Mouse (Mus musculus): ENCODE measurements around the gene Gm4792.

Gene Gm4792

DNA sequence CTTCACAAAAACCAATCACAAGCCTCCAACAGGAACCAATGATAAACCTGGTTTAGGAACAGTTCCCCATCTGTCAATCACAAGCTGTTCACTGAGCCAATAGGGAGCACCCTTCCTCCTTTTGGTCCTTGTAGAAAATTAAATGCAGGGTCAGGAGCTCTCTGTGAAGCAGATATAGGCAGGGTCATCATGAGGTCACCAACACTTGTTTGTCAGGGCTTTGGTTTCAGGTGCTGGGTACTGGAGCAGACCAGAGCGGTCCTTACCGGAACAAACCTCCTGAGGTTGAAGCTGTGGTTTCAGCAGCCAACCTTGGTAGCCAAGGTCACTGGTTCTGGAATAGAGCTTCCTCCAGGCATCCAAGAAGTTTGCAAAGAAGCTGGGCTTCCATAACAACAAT, 798 bp upstream of the Gm4792 start:
- DNase-seq = no peak

GRCm38 (mm10) chr10:94295923-94296605, 2.4 kb downstream of the Gm4792 start:
- DNase-seq = no peak

DNA sequence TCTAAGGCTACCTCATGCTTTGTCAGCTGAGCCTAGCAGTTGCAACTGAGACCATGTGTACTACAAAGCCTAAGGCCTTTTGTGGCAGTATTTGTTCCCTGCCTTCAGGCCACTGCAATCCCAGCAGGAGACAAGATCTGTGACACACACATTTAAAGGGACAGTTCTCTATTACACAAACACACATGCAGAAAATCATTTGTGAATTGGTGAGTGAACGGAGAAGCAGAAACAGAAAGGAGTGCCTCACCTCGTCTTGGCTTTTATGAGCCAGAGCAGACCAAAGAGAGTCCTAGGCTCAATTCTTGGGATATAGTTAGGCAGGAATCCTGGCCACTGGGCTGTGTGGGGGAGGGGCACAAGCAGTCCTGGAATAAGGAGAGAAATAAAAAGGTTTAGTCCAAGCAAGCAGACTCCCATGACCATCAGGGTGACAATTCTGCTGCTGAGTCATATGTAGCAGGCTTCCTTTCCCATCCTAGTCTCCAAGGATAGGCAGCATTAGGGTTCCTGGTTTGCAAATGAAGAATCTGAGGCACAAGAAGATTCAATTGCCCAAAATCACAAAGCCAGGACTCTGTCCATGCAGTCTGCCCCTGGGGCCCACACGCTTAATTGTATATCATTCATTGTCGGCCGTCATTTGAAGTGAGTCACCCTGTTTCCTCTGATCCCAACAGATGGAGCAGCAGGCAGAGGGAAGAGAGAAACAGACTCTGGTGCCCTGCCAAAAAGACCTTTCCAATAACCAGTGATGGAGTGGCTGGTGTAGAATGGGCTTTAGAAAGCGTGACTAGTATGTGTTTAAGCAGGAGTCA, 3.4 kb downstream of the Gm4792 start:
- no peak for DNase-seq

GRCm38 (mm10) chr10:94294437-94294836, 4.1 kb downstream of the Gm4792 start:
- no peak for DNase-seq

- DNase-seq = no peak
Measured at GRCm38 (mm10) chr10:94282797-94283196, 15.7 kb downstream of the Gm4792 start.

DNA sequence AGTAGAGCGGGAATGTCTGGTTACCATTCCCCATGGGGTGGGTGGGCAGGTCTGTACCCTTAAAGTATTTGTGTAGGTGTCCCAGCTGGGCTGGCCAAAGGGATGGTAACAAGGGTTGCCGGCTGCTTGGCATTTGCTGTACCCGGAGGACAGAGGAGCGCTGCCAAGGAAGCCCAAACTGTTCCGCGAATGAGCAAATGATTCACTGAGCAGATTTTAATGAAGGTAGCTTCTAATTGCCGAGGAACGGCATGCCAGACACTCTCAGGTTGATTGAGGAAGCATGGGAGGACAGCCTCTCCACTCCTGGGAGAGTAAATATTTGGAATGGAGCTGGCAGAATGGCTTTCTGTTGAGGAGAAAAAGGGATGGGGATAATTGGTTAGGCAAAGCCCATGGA, 16.3 kb downstream of the Gm4792 start:
- no peak for DNase-seq

DNA sequence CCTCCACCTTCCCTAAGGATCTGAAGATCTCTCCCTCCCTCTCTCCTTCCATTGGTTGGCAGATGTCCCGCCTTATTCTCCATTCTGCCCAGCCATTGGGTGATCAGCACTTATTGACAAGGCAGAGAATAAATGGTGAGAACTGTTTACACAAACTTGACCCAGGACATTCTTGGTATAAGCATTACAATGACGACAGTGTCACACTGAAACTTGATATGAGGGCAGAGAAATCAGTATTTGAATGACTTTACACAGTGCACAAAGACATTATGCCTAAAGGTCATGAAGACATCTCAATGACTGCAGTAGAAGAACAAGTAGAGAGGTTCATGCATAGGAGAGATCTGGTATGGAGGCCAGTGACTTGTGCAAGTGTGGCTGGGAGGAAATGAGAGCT, 22.0 kb downstream of the Gm4792 start:
- no peak for DNase-seq

DNA sequence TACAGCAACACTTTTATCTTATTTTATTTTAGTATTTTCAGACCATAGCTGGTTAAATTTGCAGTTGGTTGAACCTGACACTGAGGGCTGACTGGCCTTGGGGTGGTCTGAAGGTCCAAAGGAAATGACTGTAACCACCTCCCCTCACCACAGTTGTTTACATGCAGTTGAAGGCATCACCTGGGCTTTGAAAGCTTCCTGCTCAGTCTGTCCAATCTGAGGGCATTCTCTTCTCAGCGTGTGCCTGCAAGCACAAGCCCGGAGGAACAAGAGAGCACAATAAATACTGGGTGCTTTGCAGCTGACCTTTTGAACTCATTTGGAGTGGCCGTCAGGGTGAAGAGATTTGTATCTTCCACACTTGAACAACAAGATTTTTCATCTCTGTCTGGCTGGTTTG, 23.2 kb downstream of the Gm4792 start:
- DNase-seq = no peak

- no peak for DNase-seq
Measured at GRCm38 (mm10) chr10:94265656-94266542, 32.6 kb downstream of the Gm4792 start.

- no peak for DNase-seq
Measured at GRCm38 (mm10) chr10:94263211-94263610, 35.3 kb downstream of the Gm4792 start.

DNA sequence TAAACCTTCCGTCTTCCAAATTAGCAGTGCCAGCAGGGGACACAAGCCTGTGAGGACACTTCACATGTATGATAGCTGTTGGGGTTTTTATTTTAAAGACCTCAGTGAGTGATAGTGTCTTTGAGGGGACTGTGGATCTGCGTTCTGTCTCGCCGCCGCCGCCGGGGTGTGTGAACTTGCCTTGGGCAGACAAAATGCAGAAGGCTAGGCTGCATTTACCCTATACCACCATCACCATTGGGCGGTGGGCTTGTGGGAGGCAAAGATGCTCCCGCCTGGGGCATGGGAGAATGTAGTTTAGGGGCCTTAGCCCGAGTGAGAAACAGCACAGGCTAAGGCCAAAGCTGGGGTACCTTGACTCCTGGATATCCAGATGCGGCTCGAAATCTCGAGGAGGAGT, 35.9 kb downstream of the Gm4792 start:
- no peak for DNase-seq

- no peak for DNase-seq
Measured at GRCm38 (mm10) chr10:94260544-94260943, 38.0 kb downstream of the Gm4792 start.

DNA sequence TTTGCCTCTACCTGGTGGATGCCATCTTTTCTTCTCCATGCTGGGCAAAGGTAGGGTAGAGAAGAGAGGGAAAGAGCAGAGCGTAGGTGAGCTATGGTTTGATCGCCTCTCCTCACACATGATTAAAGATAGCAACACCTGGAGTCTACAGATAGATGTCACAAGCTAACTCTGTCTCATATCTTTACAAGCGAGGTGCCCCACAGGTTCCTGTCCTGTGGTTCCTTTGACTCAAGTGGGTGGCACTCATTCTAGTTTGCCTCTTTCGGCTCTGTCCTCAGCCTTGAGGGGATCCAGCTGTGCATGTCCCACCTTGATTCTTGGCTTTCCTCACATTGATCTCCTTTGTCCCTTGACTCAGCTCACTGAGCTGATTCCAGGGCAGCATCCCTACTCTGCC, 42.0 kb downstream of the Gm4792 start:
- no peak for DNase-seq

DNA sequence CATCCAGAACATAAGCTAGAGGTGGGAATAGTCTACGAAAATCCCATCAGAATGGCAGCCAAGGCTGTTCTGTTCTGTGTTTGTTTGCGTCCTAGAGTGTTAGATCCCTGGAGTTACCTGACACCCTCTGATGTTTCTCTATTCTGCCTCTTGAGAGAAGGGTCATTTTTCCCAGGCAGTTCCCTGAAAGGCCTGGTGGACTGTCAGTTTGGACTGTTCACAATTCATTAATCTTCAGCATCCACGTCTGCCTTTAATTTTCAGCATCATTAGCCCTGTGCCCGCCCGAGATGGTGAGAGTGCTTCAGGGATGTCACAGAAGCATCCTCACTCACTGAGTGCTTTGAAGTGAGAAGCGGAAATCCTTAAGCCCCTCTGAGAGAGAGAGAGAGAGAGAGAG, 42.8 kb downstream of the Gm4792 start:
- DNase-seq = no peak

DNA sequence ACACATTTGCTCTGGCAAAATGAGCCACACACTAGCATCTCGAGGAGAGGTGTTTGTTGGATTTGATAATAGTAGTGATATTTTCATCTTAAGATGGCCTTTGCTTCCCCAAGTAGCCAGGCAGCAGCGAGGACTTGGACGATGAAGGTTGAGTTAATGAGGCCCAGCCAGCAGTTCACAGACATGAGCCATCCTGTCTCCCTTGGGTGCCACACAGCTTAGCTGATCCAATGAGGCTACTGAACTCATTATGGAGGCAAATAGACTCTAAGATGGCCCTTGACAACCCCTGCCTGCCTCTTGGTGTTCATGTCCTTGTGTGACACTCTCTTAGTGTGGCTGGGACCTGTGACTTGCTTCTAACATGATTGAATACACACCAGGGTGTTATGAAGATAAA, 43.7 kb downstream of the Gm4792 start:
- no peak for DNase-seq

GRCm38 (mm10) chr10:94253260-94253807, 45.2 kb downstream of the Gm4792 start:
- no peak for DNase-seq

GRCm38 (mm10) chr10:94249575-94250456, 48.7 kb downstream of the Gm4792 start:
- no peak for DNase-seq

DNA sequence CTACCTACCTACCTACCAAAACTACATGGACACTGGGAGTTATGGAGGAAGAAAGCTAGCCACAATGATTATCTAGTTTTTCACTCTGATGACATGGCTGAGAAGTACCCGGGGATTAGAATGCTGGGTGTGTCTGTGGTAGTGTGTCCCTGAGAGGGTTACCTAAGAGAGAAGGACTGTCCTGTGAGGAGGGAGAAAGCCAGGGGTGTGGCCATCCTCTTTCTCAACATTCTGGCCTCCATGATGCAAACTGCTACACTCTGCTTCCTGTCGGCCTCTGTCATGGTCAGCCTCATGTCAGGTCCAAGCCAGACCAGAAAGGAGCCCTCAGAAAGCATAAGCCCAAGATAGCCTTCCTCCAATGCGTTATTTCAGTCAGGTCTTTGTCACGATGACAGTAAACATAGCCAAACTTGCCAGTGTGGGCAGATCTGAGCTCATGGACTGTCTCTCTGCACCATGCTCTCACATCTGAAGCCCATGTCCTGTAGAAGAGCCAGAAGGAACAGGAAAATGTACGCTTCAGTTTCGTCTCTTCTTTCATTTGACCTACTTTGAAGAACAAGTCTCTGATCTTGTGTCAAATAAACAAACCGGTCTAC, 50.7 kb downstream of the Gm4792 start:
- no peak for DNase-seq

All from spleen, adult 18-20 months (tissue).